Mouse (Mus musculus) kidney, embryonic 15.5 days (tissue): ENCODE results near the gene Tnr. TPM values are rescaled to one million over a fixed set of nuclear protein-coding genes. Genes with fewer than 3 reads are reported as not detected.

Source experiments
- ATAC-seq: fragments of 200-750 bp; cut with Nextera tagmentation; replicated peaks from 2 replicates; pipeline ENCODE4 v1.8.0; 2017; ENCODE audit warnings: moderate TSS enrichment; ENCODE audit not compliant: low FRiP score
- H3K27ac ChIP-seq: fragments of 300-500 bp; sonication (generic); 2 replicates; pipeline ENCODE4 v1.5.1; 2015; ENCODE audit warnings: mild to moderate bottlenecking, inconsistent platforms
- H3K27me3 ChIP-seq: fragments of 300-500 bp; sonication (generic); 2 replicates; pipeline ENCODE4 v1.6.1; 2015; ENCODE audit warnings: inconsistent platforms
- H3K36me3 ChIP-seq: fragments of 300-500 bp; sonication (generic); 2 replicates; pipeline ENCODE4 v1.6.1; 2015; ENCODE audit warnings: inconsistent platforms
- H3K4me1 ChIP-seq: fragments of 300-500 bp; sonication (generic); 2 replicates; pipeline ENCODE4 v1.6.1; 2015; ENCODE audit warnings: inconsistent platforms
- H3K4me2 ChIP-seq: fragments of 300-500 bp; sonication (generic); 2 replicates; pipeline ENCODE4 v1.6.1; 2015; ENCODE audit warnings: moderate library complexity, mild to moderate bottlenecking, inconsistent platforms
- H3K4me3 ChIP-seq: fragments of 300-500 bp; sonication (generic); replicated peaks from 2 replicates; pipeline ENCODE4 v1.5.1; 2015; ENCODE audit warnings: mild to moderate bottlenecking, inconsistent platforms
- H3K9ac ChIP-seq: fragments of 300-500 bp; sonication (generic); 2 replicates; pipeline ENCODE4 v1.6.1; 2015; ENCODE audit warnings: mild to moderate bottlenecking, inconsistent platforms
- H3K9me3 ChIP-seq: fragments of 300-500 bp; sonication (generic); replicated peaks from 2 replicates; pipeline ENCODE4 v1.6.1; 2016; ENCODE audit warnings: inconsistent platforms
- WGBS: fragments of 180-500 bp; shearing (Covaris S2); methylation state at CpG from one replicate; pipeline ENCODE4 v1.1.7; 2015; ENCODE audit warnings: mixed read lengths; 5-methylcytosine and 5-hydroxymethylcytosine counted together
- polyA plus RNA-seq: library from polyadenylated mRNA; unstranded; fragments of >200 nt; fragmentation: Nextera tagmentation; extraction: Ambion mirVana; gene quantifications from 2 replicates; pipeline ENCODE4 v1.2.1, GENCODE M21; 2015

The Tnr gene
- polyA plus RNA-seq, 1 experiment from 2014 or later: not detected

GRCm38 (mm10) chr1:159655241-159655640 is 131.7 kb downstream of the Tnr start:
- Histone ChIP-seq H3K4me1 (peaks cover 15% of the 10 kb centered on the region), H3K9me3 (no peaks in the 10 kb centered on the region), H3K36me3 (no peaks in the 10 kb centered on the region), H3K27ac (no peak overlapping the region), H3K9ac (no peak overlapping the region), H3K27me3 (no peaks in the 10 kb centered on the region), H3K4me2 (no peak overlapping the region), H3K4me3 (no peak overlapping the region)
- WGBS: 85% methylated on average over 3 of the region's 3 CpGs
- ATAC-seq: no peak

GRCm38 (mm10) chr1:159657856-159658542 is 134.4 kb downstream of the Tnr start:
- H3K27me3 ChIP-seq: no peaks in the 10 kb centered on the region
- peak; percentile 84 for ATAC-seq
- H3K4me2 ChIP-seq: peak overlapping the region; percentile 21; the same call in 1 of the 2 replicates
- 14% methylated on average over 11 of the region's 11 CpGs for WGBS
- no peaks in the 10 kb centered on the region for H3K9me3 ChIP-seq
- peaks cover 12% of the 10 kb centered on the region for H3K4me1 ChIP-seq
- H3K9ac ChIP-seq: no peak overlapping the region
- H3K36me3 ChIP-seq: no peaks in the 10 kb centered on the region
- no peak overlapping the region for H3K4me3 ChIP-seq
- H3K27ac ChIP-seq: no peak overlapping the region

DNA sequence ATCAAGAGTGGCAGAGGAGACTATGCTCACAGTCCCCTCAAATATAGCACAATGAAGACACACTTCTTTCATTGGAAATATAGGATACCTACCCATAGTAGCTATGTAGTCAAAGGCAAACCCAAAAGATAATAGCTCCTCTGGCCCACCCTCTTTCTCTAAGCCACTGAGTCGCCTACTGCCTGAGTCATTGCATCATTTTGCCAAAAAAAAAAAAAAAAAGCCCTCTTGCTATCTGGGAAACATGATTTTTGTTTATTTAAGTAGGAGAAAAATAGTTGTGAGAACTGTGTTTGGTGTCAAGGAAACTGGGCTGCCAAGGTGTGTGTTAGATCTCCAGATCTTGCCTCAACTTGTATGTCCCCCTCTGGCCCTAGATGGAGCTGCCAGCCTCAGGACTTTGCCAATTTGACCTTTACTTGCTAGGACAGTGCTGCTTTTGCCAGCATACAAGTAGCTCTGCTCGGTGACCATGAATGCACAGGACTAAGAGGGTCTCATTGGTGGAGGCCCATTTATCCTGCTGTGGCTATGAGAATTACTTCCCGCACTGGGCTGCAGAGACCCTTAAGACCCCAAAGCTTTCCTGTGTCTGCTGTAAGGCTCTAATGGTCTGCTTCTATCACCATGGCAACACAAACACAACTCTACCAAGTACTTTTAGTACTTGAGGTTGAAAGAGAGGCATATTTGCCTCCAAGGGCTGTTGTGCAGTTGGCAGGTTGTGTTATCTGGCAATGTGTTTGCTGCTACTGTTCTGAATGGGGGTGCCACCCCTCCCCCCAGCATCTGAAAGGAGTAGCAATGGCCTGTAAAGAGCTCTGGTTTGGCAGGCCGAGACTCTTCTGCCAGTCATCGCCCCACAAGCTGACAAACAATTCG is 137.3 kb downstream of the Tnr start:
- no peaks in the 10 kb centered on the region for H3K27me3 ChIP-seq
- no peaks in the 10 kb centered on the region for H3K36me3 ChIP-seq
- H3K9ac ChIP-seq: no peak overlapping the region
- ATAC-seq: no peak
- 58% methylated on average over 6 of the region's 6 CpGs for WGBS
- H3K9me3 ChIP-seq: no peaks in the 10 kb centered on the region
- no peak overlapping the region for H3K27ac ChIP-seq
- peaks cover 12% of the 10 kb centered on the region for H3K4me1 ChIP-seq
- H3K4me3 ChIP-seq: no peak overlapping the region
- H3K4me2 ChIP-seq: no peak overlapping the region

GRCm38 (mm10) chr1:159664496-159664895 is 140.9 kb downstream of the Tnr start:
- Histone ChIP-seq H3K27me3 (0 out of 2 replicates have a peak, but pooled peaks cover 3% of the 10 kb centered on the region), H3K9me3 (no peaks in the 10 kb centered on the region), H3K4me1 (no peaks in the 10 kb centered on the region), H3K4me2 (no peak overlapping the region), H3K4me3 (no peak overlapping the region), H3K9ac (no peak overlapping the region), H3K27ac (no peak overlapping the region), H3K36me3 (no peaks in the 10 kb centered on the region)
- WGBS: 78% methylated on average over 3 of the region's 3 CpGs
- ATAC-seq: no peak

GRCm38 (mm10) chr1:159664945-159665344 is 141.4 kb downstream of the Tnr start:
- Histone ChIP-seq H3K27ac (no peak overlapping the region), H3K36me3 (no peaks in the 10 kb centered on the region), H3K9me3 (no peaks in the 10 kb centered on the region), H3K4me1 (no peaks in the 10 kb centered on the region), H3K9ac (no peak overlapping the region), H3K4me2 (no peak overlapping the region), H3K27me3 (0 out of 2 replicates have a peak, but pooled peaks cover 3% of the 10 kb centered on the region), H3K4me3 (no peak overlapping the region)
- ATAC-seq: no peak
- WGBS: 81% methylated on average over 4 of the region's 4 CpGs

GRCm38 (mm10) chr1:159670629-159671150 is 147.1 kb downstream of the Tnr start:
- ATAC-seq: peak; percentile 79
- Histone ChIP-seq H3K36me3 (no peaks in the 10 kb centered on the region), H3K4me1 (peaks cover 8% of the 10 kb centered on the region), H3K4me2 (peak overlapping the region; percentile 40), H3K9ac (no peak overlapping the region), H3K27ac (no peak overlapping the region), H3K4me3 (no peak overlapping the region), H3K9me3 (no peaks in the 10 kb centered on the region), H3K27me3 (0 out of 2 replicates have a peak, but pooled peaks cover 3% of the 10 kb centered on the region)
- WGBS: 24% methylated on average over 16 of the region's 16 CpGs

DNA sequence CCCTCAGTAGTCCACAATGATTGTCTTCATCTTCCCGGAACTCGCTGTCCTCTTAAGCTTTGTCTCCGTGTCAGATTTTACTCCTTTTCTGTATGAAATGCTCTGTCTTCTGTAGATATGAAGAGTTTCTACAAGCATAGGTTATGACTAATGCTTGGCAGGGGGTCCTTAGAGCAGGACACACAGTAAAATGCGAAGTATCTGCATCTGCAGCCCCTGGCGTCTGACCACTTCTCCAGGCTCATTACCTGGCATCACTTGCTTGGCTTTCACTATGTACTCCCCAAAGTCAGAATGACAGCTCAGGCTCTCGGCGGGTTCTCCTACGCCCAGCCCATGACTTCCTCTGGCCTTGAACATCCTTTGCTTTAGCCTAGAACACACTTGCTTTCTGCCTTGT is 147.6 kb downstream of the Tnr start:
- Histone ChIP-seq H3K4me1 (peaks cover 8% of the 10 kb centered on the region), H3K4me2 (peak overlapping the region; percentile 40; the same call in 1 of the 2 replicates), H3K36me3 (no peaks in the 10 kb centered on the region), H3K27me3 (0 out of 2 replicates have a peak, but pooled peaks cover 3% of the 10 kb centered on the region), H3K27ac (no peak overlapping the region), H3K9ac (no peak overlapping the region), H3K9me3 (no peaks in the 10 kb centered on the region), H3K4me3 (no peak overlapping the region)
- WGBS: 85% methylated on average over 8 of the region's 8 CpGs
- no peak for ATAC-seq

DNA sequence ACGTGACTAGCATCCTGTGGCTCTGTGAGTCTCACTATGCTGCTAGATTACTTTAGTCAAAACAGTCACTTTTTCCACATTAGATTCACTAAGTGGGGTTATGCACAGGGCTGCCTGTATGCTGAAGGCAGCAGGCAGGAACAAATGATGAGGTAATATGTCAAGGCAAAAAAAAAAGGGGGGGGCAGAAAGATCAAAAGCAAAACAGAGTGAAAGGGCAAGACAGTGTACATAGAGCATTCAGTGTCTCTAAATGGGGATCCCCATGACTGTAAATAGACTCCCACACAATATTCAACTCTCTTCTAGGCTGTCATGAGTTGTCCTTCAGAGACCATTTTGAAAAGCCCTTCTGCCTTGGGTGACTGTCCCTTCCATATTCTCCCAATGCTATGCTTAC is 150.7 kb downstream of the Tnr start:
- Histone ChIP-seq H3K4me2 (no peak overlapping the region), H3K27me3 (no peaks in the 10 kb centered on the region), H3K9me3 (no peaks in the 10 kb centered on the region), H3K36me3 (no peaks in the 10 kb centered on the region), H3K4me3 (no peak overlapping the region), H3K27ac (no peak overlapping the region), H3K4me1 (peaks cover 8% of the 10 kb centered on the region), H3K9ac (no peak overlapping the region)
- no peak for ATAC-seq
- WGBS: 73% methylated on average over 1 of the region's 1 CpGs

- no peaks in the 10 kb centered on the region for H3K36me3 ChIP-seq
- peaks cover 5% of the 10 kb centered on the region for H3K4me1 ChIP-seq
- H3K4me2 ChIP-seq: no peak overlapping the region
- no peaks in the 10 kb centered on the region for H3K27me3 ChIP-seq
- no peak overlapping the region for H3K4me3 ChIP-seq
- no peak overlapping the region for H3K27ac ChIP-seq
- 50% methylated on average over 4 of the region's 4 CpGs for WGBS
- H3K9ac ChIP-seq: no peak overlapping the region
- H3K9me3 ChIP-seq: no peaks in the 10 kb centered on the region
- ATAC-seq: no peak
These were observed 151.9 kb downstream of the Tnr start for GRCm38 (mm10) chr1:159675472-159675871.

- no peak for ATAC-seq
- Histone ChIP-seq H3K4me1 (peaks cover 7% of the 10 kb centered on the region), H3K9me3 (no peaks in the 10 kb centered on the region), H3K27ac (no peak overlapping the region), H3K36me3 (no peaks in the 10 kb centered on the region), H3K4me2 (no peak overlapping the region), H3K4me3 (no peak overlapping the region), H3K27me3 (no peaks in the 10 kb centered on the region; the same call in 1 of the 2 replicates), H3K9ac (no peak overlapping the region)
- 49% methylated on average over 10 of the region's 10 CpGs for WGBS
These were observed 154.8 kb downstream of the Tnr start for GRCm38 (mm10) chr1:159678221-159678935.

GRCm38 (mm10) chr1:159681252-159681651 is 157.7 kb downstream of the Tnr start:
- no peak overlapping the region for H3K9ac ChIP-seq
- H3K9me3 ChIP-seq: no peaks in the 10 kb centered on the region
- H3K27ac ChIP-seq: no peak overlapping the region
- H3K4me2 ChIP-seq: no peak overlapping the region
- H3K4me3 ChIP-seq: no peak overlapping the region
- peaks cover 7% of the 10 kb centered on the region for H3K4me1 ChIP-seq
- no peaks in the 10 kb centered on the region for H3K36me3 ChIP-seq
- H3K27me3 ChIP-seq: peaks cover 6% of the 10 kb centered on the region; the same call in 1 of the 2 replicates
- 80% methylated on average over 2 of the region's 2 CpGs for WGBS
- no peak for ATAC-seq
